Mouse (Mus musculus): ENCODE data around the gene Trim71. TPM values are rescaled to one million over a fixed set of nuclear protein-coding genes. Genes with fewer than 3 reads are reported as not detected.

The Trim71 gene
- total and polyA plus RNA-seq, 2 experiments from 2014 or later, result 0.13 to 0.19 TPM

GRCm38 (mm10) chr9:114515364-114515763 lies 48.8 kb downstream of the Trim71 start, which contains the start of gene C130032M10Rik:
C130032M10Rik (plus strand) TSS chr9:114515697.
- Histone ChIP-seq H3K4me1 (ENCODE audit: insufficient read depth) (no peaks in the 10 kb centered on the region), H3K4me2 (ENCODE audit: low read depth) (no peak within 1 kb of the TSS), H3K36me3 (ENCODE audit: insufficient read depth) (0 out of 2 replicates have a peak, but pooled peaks cover 3% of the 10 kb centered on the region), H3K9me3 (ENCODE audit: low read length) (0 out of 2 replicates have a peak, but pooled peaks cover 12% of the 10 kb centered on the region), H3K9ac (no peak within 1 kb of the TSS), H3K4me3 (ENCODE audit: low read depth, low read length) (no peak within 1 kb of the TSS), H3K27me3 (ENCODE audit: insufficient read depth, low read length) (no peaks in the 10 kb centered on the region), H3K27ac (ENCODE audit: low read depth, low read length) (no peak within 1 kb of the TSS)
- TF ChIP-seq CTCF (IDR thresholded peaks at IDR 0.05; ENCODE audit: low read depth), result no peak
- 52% methylated on average over 11 of the region's 11 CpGs for WGBS
- no peak for ATAC-seq
- DNase-seq, result no peak

DNA sequence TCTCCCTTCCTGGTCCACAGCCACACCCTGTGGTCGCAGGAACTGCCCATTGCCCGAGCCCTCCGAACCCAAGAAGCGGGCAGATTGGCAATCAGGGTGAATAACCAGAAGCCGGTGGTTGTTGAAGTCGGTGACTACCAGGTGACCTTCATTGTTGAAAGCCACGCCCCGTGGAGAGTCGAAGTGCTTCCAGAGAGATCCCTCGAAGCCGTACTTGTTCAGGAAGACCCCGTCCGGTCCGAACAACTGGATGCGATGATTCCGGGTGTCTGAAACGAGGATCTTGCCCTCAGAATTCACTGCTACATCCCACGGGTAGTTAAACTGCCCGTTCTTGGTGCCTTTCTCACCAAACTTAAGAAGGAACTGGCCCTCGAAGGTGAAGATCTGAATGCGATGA lies 51.3 kb downstream of the Trim71 start:
- H3K4me1 ChIP-seq (ENCODE audit: insufficient read depth), result no peaks in the 10 kb centered on the region
- H3K36me3 ChIP-seq (ENCODE audit: insufficient read depth), result 0 out of 2 replicates have a peak, but pooled peaks cover 3% of the 10 kb centered on the region
- H3K4me3 ChIP-seq (ENCODE audit: low read depth, low read length), result no peak overlapping the region
- H3K9ac ChIP-seq, result no peak overlapping the region
- DNase-seq (no peak), ATAC-seq (no peak)
- H3K27me3 ChIP-seq (ENCODE audit: insufficient read depth, low read length), result no peaks in the 10 kb centered on the region
- 0 out of 2 replicates have a peak, but pooled peaks cover 12% of the 10 kb centered on the region for H3K9me3 ChIP-seq (ENCODE audit: low read length)
- WGBS, result 97% methylated on average over 21 of the region's 21 CpGs
- no peak overlapping the region for H3K27ac ChIP-seq (ENCODE audit: low read depth, low read length)
- H3K4me2 ChIP-seq (ENCODE audit: low read depth), result no peak overlapping the region
- no peak for TF ChIP-seq CTCF (IDR thresholded peaks at IDR 0.05; ENCODE audit: low read depth)

GRCm38 (mm10) chr9:114509785-114510184 lies 54.4 kb downstream of the Trim71 start:
- no peak for DNase-seq

DNA sequence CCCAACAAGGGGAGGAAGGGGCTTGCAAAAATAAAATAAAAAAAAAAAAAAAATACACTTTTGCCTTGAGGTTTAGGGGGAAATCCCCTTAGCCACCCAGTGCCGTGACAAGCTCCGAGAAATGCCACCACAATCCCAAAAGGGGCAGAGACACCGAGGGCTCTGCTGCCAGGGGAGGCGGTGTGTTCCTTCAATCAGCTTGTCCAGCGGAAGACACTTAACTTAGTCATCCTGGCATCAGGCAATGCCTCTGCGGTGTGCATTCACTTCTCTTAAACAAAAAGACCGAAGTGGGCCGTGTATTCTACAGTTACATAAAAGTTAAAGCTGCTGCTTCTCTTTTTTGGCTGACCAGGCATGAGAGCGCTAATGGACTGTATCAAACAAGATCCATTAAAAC lies 56.7 kb downstream of the Trim71 start:
- DNase-seq (no peak), ATAC-seq (no peak)
- 82% methylated on average over 9 of the region's 9 CpGs for WGBS
- no peak overlapping the region for H3K4me3 ChIP-seq (ENCODE audit: low read depth, low read length)
- TF ChIP-seq CTCF (IDR thresholded peaks at IDR 0.05; ENCODE audit: low read depth), result no peak
- H3K27ac ChIP-seq (ENCODE audit: low read depth, low read length), result no peak overlapping the region
- no peak overlapping the region for H3K9ac ChIP-seq
- H3K4me2 ChIP-seq (ENCODE audit: low read depth), result no peak overlapping the region
- no peaks in the 10 kb centered on the region for H3K4me1 ChIP-seq (ENCODE audit: insufficient read depth)
- H3K36me3 ChIP-seq (ENCODE audit: insufficient read depth), result no peaks in the 10 kb centered on the region
- H3K9me3 ChIP-seq (ENCODE audit: low read length), result 0 out of 2 replicates have a peak, but pooled peaks cover under 1% of the 10 kb centered on the region
- no peaks in the 10 kb centered on the region for H3K27me3 ChIP-seq (ENCODE audit: insufficient read depth, low read length)

More at GRCm38 (mm10) chr9:114509785-114510184, 54.4 kb downstream of the Trim71 start:
- Histone ChIP-seq H3K9me3 (ENCODE audit: low read length) (0 out of 2 replicates have a peak, but pooled peaks cover 12% of the 10 kb centered on the region), H3K27ac (ENCODE audit: low read depth, low read length) (no peak overlapping the region), H3K27me3 (ENCODE audit: insufficient read depth, low read length) (no peaks in the 10 kb centered on the region), H3K4me2 (ENCODE audit: low read depth) (no peak overlapping the region), H3K4me1 (ENCODE audit: insufficient read depth) (no peaks in the 10 kb centered on the region), H3K9ac (no peak overlapping the region), H3K36me3 (ENCODE audit: insufficient read depth) (0 out of 2 replicates have a peak, but pooled peaks cover 3% of the 10 kb centered on the region), H3K4me3 (ENCODE audit: low read depth, low read length) (no peak overlapping the region)
- ATAC-seq, result no peak
- no peak for TF ChIP-seq CTCF (IDR thresholded peaks at IDR 0.05; ENCODE audit: low read depth)
- WGBS, result 96% methylated on average over 9 of the region's 9 CpGs

GRCm38 (mm10) chr9:114506564-114506963 lies 57.6 kb downstream of the Trim71 start:
- no peak for ATAC-seq
- WGBS, result 78% methylated on average over 4 of the region's 4 CpGs
- H3K9ac ChIP-seq, result no peak overlapping the region
- TF ChIP-seq CTCF (IDR thresholded peaks at IDR 0.05; ENCODE audit: low read depth), result no peak
- H3K27ac ChIP-seq (ENCODE audit: low read depth, low read length), result no peak overlapping the region
- H3K4me2 ChIP-seq (ENCODE audit: low read depth), result no peak overlapping the region
- no peak for DNase-seq
- no peak overlapping the region for H3K4me3 ChIP-seq (ENCODE audit: low read depth, low read length)
- no peaks in the 10 kb centered on the region for H3K36me3 ChIP-seq (ENCODE audit: insufficient read depth)
- no peaks in the 10 kb centered on the region for H3K9me3 ChIP-seq (ENCODE audit: low read length)
- H3K4me1 ChIP-seq (ENCODE audit: insufficient read depth), result no peaks in the 10 kb centered on the region
- no peaks in the 10 kb centered on the region for H3K27me3 ChIP-seq (ENCODE audit: insufficient read depth, low read length)

GRCm38 (mm10) chr9:114504816-114505215 lies 59.4 kb downstream of the Trim71 start, which contains the start of gene Ccr4:
Ccr4 (minus strand) TSS chr9:114504916.
- no peaks in the 10 kb centered on the region for H3K4me1 ChIP-seq (ENCODE audit: insufficient read depth)
- TF ChIP-seq CTCF (IDR thresholded peaks at IDR 0.05; ENCODE audit: low read depth), result no peak
- no peak within 1 kb of the TSS for H3K9ac ChIP-seq
- ATAC-seq (no peak), DNase-seq (no peak)
- no peak within 1 kb of the TSS for H3K4me2 ChIP-seq (ENCODE audit: low read depth)
- WGBS, result 87% methylated on average over 9 of the region's 9 CpGs
- 0 out of 2 replicates have a peak, but pooled peaks cover under 1% of the 10 kb centered on the region for H3K27me3 ChIP-seq (ENCODE audit: insufficient read depth, low read length)
- no peaks in the 10 kb centered on the region for H3K36me3 ChIP-seq (ENCODE audit: insufficient read depth)
- H3K9me3 ChIP-seq (ENCODE audit: low read length), result no peaks in the 10 kb centered on the region
- H3K4me3 ChIP-seq (ENCODE audit: low read depth, low read length), result no peak within 1 kb of the TSS
- no peak within 1 kb of the TSS for H3K27ac ChIP-seq (ENCODE audit: low read depth, low read length)

GRCm38 (mm10) chr9:114502711-114503427 lies 61.3 kb downstream of the Trim71 start:
- no peak for TF ChIP-seq CTCF (IDR thresholded peaks at IDR 0.05; ENCODE audit: low read depth)
- no peaks in the 10 kb centered on the region for H3K36me3 ChIP-seq (ENCODE audit: insufficient read depth)
- H3K27ac ChIP-seq (ENCODE audit: low read depth, low read length), result no peak overlapping the region
- 79% methylated on average over 15 of the region's 15 CpGs for WGBS
- no peak overlapping the region for H3K4me2 ChIP-seq (ENCODE audit: low read depth)
- no peak for ATAC-seq
- no peaks in the 10 kb centered on the region for H3K4me1 ChIP-seq (ENCODE audit: insufficient read depth)
- H3K27me3 ChIP-seq (ENCODE audit: insufficient read depth, low read length), result 0 out of 2 replicates have a peak, but pooled peaks cover 3% of the 10 kb centered on the region
- H3K9me3 ChIP-seq (ENCODE audit: low read length), result no peaks in the 10 kb centered on the region
- DNase-seq, result no peak
- H3K4me3 ChIP-seq (ENCODE audit: low read depth, low read length), result no peak overlapping the region
- no peak overlapping the region for H3K9ac ChIP-seq

Measured in forebrain, postnatal 0 days (tissue).